Mouse (Mus musculus) left cerebral cortex, postnatal 14 days (tissue): ENCODE measurements around the gene Cstf2t. TPM values are rescaled to one million over a fixed set of nuclear protein-coding genes. Genes with fewer than 3 reads are reported as not detected.

Experiments used
- DNase-seq, 2 experiments: peaks; one replicate each; pipeline ENCODE4 v3.0.0; 2021 to 2022; ENCODE audit warnings: low spot score in 2 of 2, mixed read lengths in 1 of 2
- intact Hi-C: fragments of 180-260 bp; cut with DNase I; formaldehyde crosslinking; loops from one replicate; pipeline ENCODE4 v1.15.1; 2025
- total RNA-seq, 2 experiments: library from RNA; stranded (reverse); gene quantifications; 2 replicates each; pipeline ENCODE4 v1.2.3; 2021

Gene Cstf2t
- total RNA-seq, 2 experiments from 2014 or later, result 65.8 to 66.5 TPM

DNA sequence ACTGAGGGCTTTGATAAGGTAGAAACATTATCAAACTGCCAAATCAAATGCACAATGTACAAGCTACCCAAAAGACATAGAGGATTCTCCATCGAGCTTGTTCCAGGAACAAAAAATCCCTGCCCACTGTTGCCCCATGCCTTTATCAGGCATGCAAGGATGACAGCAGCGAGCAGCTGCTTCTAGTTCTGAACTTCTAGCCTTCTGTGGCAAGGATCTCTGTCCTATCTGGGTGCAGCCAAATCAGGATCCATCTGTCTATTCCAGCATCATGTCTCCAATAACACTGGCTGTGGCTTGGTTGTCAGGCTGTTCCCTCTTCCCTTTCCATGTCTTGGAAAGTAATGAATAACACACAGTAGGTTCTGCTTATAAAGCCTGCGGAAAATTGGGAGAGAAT is 42.0 kb downstream of the Cstf2t start:
- intact Hi-C loops, result no loop called here
- DNase-seq, result no peak

DNA sequence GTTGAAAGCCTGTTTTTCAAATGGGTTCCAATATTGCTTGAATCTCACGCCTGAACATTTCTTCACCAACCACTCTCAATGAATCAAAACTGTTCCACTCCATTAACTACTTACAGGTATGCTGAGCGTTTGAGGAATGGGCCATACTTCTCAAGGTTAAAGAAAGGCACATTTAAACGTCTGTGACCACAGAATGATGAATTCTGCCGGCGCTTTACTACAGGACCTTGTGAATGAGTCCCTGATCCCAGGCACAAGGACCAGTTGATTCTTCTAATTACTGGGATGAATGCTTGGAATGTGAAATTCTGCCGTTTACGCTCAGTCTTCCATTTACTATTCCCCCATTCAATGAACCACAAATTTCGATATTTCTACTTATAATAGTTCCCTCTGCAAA is 50.0 kb downstream of the Cstf2t start:
- intact Hi-C loops, result no loop called here
- DNase-seq, result no peak

DNA sequence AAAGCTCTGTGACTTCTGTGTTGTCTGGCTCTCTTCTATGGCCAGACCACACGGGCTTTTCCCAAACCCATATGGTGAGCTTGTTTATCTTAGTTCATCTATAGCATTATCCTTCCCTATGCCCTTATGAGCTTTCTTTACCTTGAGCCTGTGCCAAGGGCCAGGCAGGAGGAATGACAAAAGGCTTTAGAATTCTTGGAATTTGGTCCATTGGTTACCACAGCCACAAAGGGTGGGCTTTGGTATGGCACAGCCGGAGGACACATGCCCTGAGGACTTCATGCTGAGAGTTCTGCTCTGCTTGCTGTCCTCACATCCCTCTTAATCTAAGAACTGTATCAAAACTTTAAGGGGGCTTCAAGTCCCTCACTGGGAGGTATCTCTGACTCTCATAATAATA is 53.7 kb downstream of the Cstf2t start:
- intact Hi-C loops, result no loop called here
- no peak for DNase-seq
